Mouse (Mus musculus) left cerebral cortex, adult 2 months (tissue): ENCODE data around the gene Cpd. TPM values are rescaled to one million over a fixed set of nuclear protein-coding genes. Genes with fewer than 3 reads are reported as not detected.

Experiments used
- DNase-seq, 2 experiments: peaks; one replicate each; pipeline ENCODE4 v3.0.0; 2021 to 2022; ENCODE audit warnings: low spot score in 2 of 2, mixed read lengths in 1 of 2; ENCODE audit errors: extremely low spot score in 1 of 2
- H3K27ac ChIP-seq: fragments of 200-600 bp; 2 replicates; pipeline ENCODE4 v1.8.1; 2022
- H3K4me3 ChIP-seq: fragments of 200-600 bp; 2 replicates; pipeline ENCODE4 v1.8.1; 2022
- CTCF ChIP-seq: fragments of 200-600 bp; IDR thresholded peaks from 2 replicates; pipeline ENCODE4 v1.8.1; 2022; ENCODE audit warnings: antibody characterized with exemption, mild to moderate bottlenecking, moderate library complexity
- intact Hi-C: fragments of 180-260 bp; cut with DNase I; formaldehyde crosslinking; loops from one replicate; pipeline ENCODE4 v1.15.1; 2025
- total RNA-seq, 2 experiments: library from RNA; stranded (reverse); gene quantifications; 2 replicates each; pipeline ENCODE4 v1.2.3; 2021

Cpd gene
- total RNA-seq, 2 experiments from 2014 or later, result 53.0 to 56.8 TPM

GRCm38 (mm10) chr11:76846011-76846877, 574 bp downstream of the Cpd start:
- peak overlapping the region; percentile 98 for H3K4me3 ChIP-seq
- no peak for TF ChIP-seq CTCF
- DNase-seq, result peak; percentile 29 to 37
- peak overlapping the region; percentile 94 for H3K27ac ChIP-seq
- intact Hi-C loops, result loop anchor here (1.0 kb wide), 1 partner anchor 99 kb away; no protein-coding TSS in a partner anchor

GRCm38 (mm10) chr11:76845275-76845980, 1.4 kb downstream of the Cpd start:
- peak; percentile 17 to 30 for DNase-seq
- Histone ChIP-seq H3K27ac (peak overlapping the region; percentile 94), H3K4me3 (peak overlapping the region; percentile 98)
- intact Hi-C loops, result no loop called here
- no peak for TF ChIP-seq CTCF

GRCm38 (mm10) chr11:76838573-76838972, 8.2 kb downstream of the Cpd start:
- intact Hi-C loops, result no loop called here
- Histone ChIP-seq H3K4me3 (no peak overlapping the region), H3K27ac (no peak overlapping the region)
- TF ChIP-seq CTCF, result no peak
- DNase-seq, result no peak

GRCm38 (mm10) chr11:76836317-76836716, 10.5 kb downstream of the Cpd start:
- no peak for DNase-seq
- no peak for TF ChIP-seq CTCF
- Histone ChIP-seq H3K27ac (peak overlapping the region; percentile 77), H3K4me3 (no peak overlapping the region)
- intact Hi-C loops, result no loop called here

- H3K27ac ChIP-seq, result peak overlapping the region; percentile 77
- intact Hi-C loops, result no loop called here
- TF ChIP-seq CTCF, result no peak
- no peak for DNase-seq
- H3K4me3 ChIP-seq, result no peak overlapping the region
Observed at GRCm38 (mm10) chr11:76835868-76836267, 10.9 kb downstream of the Cpd start.

GRCm38 (mm10) chr11:76834665-76835064, 12.2 kb downstream of the Cpd start:
- no peak overlapping the region; the same call in 1 of the 2 replicates for H3K27ac ChIP-seq
- intact Hi-C loops, result no loop called here
- TF ChIP-seq CTCF, result no peak
- H3K4me3 ChIP-seq, result no peak overlapping the region
- DNase-seq, result no peak

GRCm38 (mm10) chr11:76824885-76825265, 21.9 kb downstream of the Cpd start:
- peak overlapping the region; percentile 24; the same call in 1 of the 2 replicates for H3K27ac ChIP-seq
- DNase-seq, result peak in 1 of 2 experiments; percentile 6
- no peak for TF ChIP-seq CTCF
- intact Hi-C loops, result no loop called here
- H3K4me3 ChIP-seq, result no peak overlapping the region

GRCm38 (mm10) chr11:76824238-76824884, 22.5 kb downstream of the Cpd start:
- intact Hi-C loops, result no loop called here
- Histone ChIP-seq H3K27ac (no peak overlapping the region; the same call in 1 of the 2 replicates), H3K4me3 (no peak overlapping the region)
- peak in 1 of 2 experiments; percentile 7 for DNase-seq
- TF ChIP-seq CTCF, result no peak

GRCm38 (mm10) chr11:76823641-76824040, 23.2 kb downstream of the Cpd start:
- DNase-seq, result no peak
- no peak overlapping the region for H3K4me3 ChIP-seq
- H3K27ac ChIP-seq, result no peak overlapping the region
- intact Hi-C loops, result no loop called here
- TF ChIP-seq CTCF, result no peak

GRCm38 (mm10) chr11:76821353-76821752, 25.5 kb downstream of the Cpd start:
- Histone ChIP-seq H3K27ac (no peak overlapping the region), H3K4me3 (no peak overlapping the region)
- no peak for DNase-seq
- no peak for TF ChIP-seq CTCF
- intact Hi-C loops, result no loop called here

- intact Hi-C loops, result no loop called here
- no peak overlapping the region for H3K4me3 ChIP-seq
- peak; percentile 4; the same call in 1 of the 2 replicates for TF ChIP-seq CTCF
Observed at GRCm38 (mm10) chr11:76817664-76818063, 29.2 kb downstream of the Cpd start.

More at GRCm38 (mm10) chr11:76817664-76818063, 29.2 kb downstream of the Cpd start:
- no peak for DNase-seq
- no peak overlapping the region for H3K27ac ChIP-seq
